In the genomic region with DNA sequence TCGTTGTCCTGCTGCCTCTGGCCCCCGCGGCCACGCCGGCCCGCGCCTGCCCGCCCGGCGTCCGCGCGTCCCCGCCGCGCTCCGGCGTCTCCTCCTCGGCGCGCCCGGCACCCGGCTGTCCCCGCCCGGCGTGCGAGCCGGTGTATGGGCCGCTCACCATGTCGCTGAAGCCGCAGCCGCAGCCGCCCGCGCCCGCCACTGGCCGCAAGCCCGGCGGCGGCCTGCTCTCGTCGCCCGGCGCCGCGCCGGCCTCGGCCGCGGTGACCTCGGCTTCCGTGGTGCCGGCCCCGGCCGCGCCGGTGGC, we compare ENCODE assay signal across 8 mouse cellular contexts. TPM values are rescaled to one million over a fixed set of nuclear protein-coding genes. Genes with fewer than 3 reads are reported as not detected.
A peak's percentile ranks its signal among the peaks of the same experiment; 100 is the strongest.
DNase-seq lines count a peak whose midpoint lies in the region; ATAC-seq and TF ChIP-seq lines count a peak whose summit lies in the region.

No protein-coding gene starts in this region.

- no peaks in the 10 kb centered on the region for H3K9me3 ChIP-seq in heart, embryonic 12.5 days (replicated peaks)
- no peaks in the 10 kb centered on the region for H3K9me3 ChIP-seq in G1E (replicated peaks)

- peak overlapping the region; percentile 100 for H3K4me3 ChIP-seq in heart, embryonic 12.5 days
- H3K4me3 ChIP-seq in G1E (ENCODE audit: low read depth, low read length), result peak overlapping the region; percentile 90

- H3K36me3 ChIP-seq in heart, embryonic 12.5 days, result no peaks in the 10 kb centered on the region
- H3K36me3 ChIP-seq in G1E (replicated peaks), result peaks cover 21% of the 10 kb centered on the region

- no peaks in the 10 kb centered on the region for H3K27me3 ChIP-seq in heart, embryonic 12.5 days (replicated peaks)
- no peaks in the 10 kb centered on the region for H3K27me3 ChIP-seq in G1E (ENCODE audit: insufficient read depth, low read length)

- peak overlapping the region; percentile 99 for H3K9ac ChIP-seq in heart, embryonic 12.5 days

- DNase-seq in heart, postnatal 36 days, result no peak
- DNase-seq in G1E (ENCODE audit: low spot score), result no peak
- DNase-seq in heart, postnatal 25 days (ENCODE audit: low spot score), result peak; percentile 66
- no peak for DNase-seq in adrenal gland, postnatal 36 days
- no peak for DNase-seq in right cerebral cortex, adult 2 months (ENCODE audit: low spot score in 2 of 2)
- no peak for DNase-seq in right cerebral cortex, postnatal 14 days

- peak overlapping the region; percentile 99 for H3K27ac ChIP-seq in heart, embryonic 12.5 days (ENCODE audit: poor library complexity, severe bottlenecking)

- WGBS in heart, embryonic 12.5 days, result 15% methylated on average over 57 of the region's 57 CpGs

- peaks cover 33% of the 10 kb centered on the region for H3K4me1 ChIP-seq in heart, embryonic 12.5 days (replicated peaks)
- peaks cover 40% of the 10 kb centered on the region for H3K4me1 ChIP-seq in G1E (ENCODE audit: insufficient read depth, low read depth, low read length)

- intact Hi-C loops in heart, postnatal 36 days (cut with DNase I), result loop anchor here (2.0 to 10.0 kb wide), 3 partner anchors 51 to 443 kb away; a partner anchor contains a TSS
- intact Hi-C loops in heart, postnatal 25 days (cut with DNase I), result loop anchor here (5.0 kb wide), 3 partner anchors 50 to 130 kb away; a partner anchor contains a TSS

- no peak for TF ChIP-seq CTCF in G1E (IDR thresholded peaks at IDR 0.05; ENCODE audit: low read depth, low read length)

- H3K4me2 ChIP-seq in heart, embryonic 12.5 days, result peak overlapping the region; percentile 81

- peak; percentile 59 for ATAC-seq in heart, embryonic 12.5 days (ENCODE audit: insufficient number of reproducible peaks, low FRiP score)
- ATAC-seq in G1E (ENCODE audit: extremely low read depth, insufficient number of reproducible peaks, low FRiP score, poor library complexity, severe bottlenecking), result no peak
- 0 out of 2 replicates have a peak, but pooled peaks have one; percentile 3 for ATAC-seq in megakaryocyte progenitor cell, adult 5-6 weeks (replicated peaks; ENCODE audit: poor library complexity)

RNA-seq across cellular contexts. Expression of a gene that starts 0.7 kb away (rescaled TPM):
- polyA plus RNA-seq in heart, embryonic 12.5 days (2016; fragmentation: Nextera tagmentation; extraction: Ambion mirVana), result 82.4 and 83.2 TPM in 2 replicates
- 100 to 1,000 TPM; 138 to 149 TPM for total RNA-seq in heart, postnatal 36 days (2021)
- total RNA-seq in G1E (2014; fragmentation: Nextera tagmentation), result 132 and 151 TPM in 2 replicates
- 30.0 and 38.0 TPM in 2 replicates for total RNA-seq in G1E (2017)
- polyA plus RNA-seq in G1E (2012), result 42.3 and 57.5 TPM in 2 replicates
- total RNA-seq in heart, postnatal 25 days (2021), result 100 to 1,000 TPM; 148 to 159 TPM
- total RNA-seq in megakaryocyte progenitor cell, adult 5-6 weeks (2015), result 67.4 and 85.0 TPM in 2 replicates
- 30.1 and 49.8 TPM in 2 replicates for total RNA-seq in megakaryocyte progenitor cell, adult 5-6 weeks (2017)
- total RNA-seq in adrenal gland, postnatal 36 days (2021), result 100 to 1,000 TPM; 158 to 166 TPM

RNA-seq across cellular contexts. Expression of a gene that starts 51.5 kb away (rescaled TPM):
- polyA plus RNA-seq in heart, embryonic 12.5 days (2016; fragmentation: Nextera tagmentation; extraction: Ambion mirVana), result 32.8 and 34.8 TPM in 2 replicates
- total RNA-seq in heart, postnatal 36 days (2021), result 10 to 100 TPM; 29.8 to 31.9 TPM
- total RNA-seq in G1E (2014; fragmentation: Nextera tagmentation) (29.9 and 30.0 TPM in 2 replicates), G1E (2017) (63.4 and 70.1 TPM in 2 replicates)
- polyA plus RNA-seq in G1E (2012), result 10.6 and 12.8 TPM in 2 replicates
- total RNA-seq in heart, postnatal 25 days (2021), result 10 to 100 TPM; 26.7 to 27.0 TPM
- total RNA-seq in megakaryocyte progenitor cell, adult 5-6 weeks (2015), result 18.2 and 26.3 TPM in 2 replicates
- 42.6 and 51.3 TPM in 2 replicates for total RNA-seq in megakaryocyte progenitor cell, adult 5-6 weeks (2017)
- 10 to 100 TPM; 51.4 to 52.2 TPM for total RNA-seq in adrenal gland, postnatal 36 days (2021)

RNA-seq across cellular contexts. Expression of a gene that starts 51.6 kb away (rescaled TPM):
- 1.4 and 1.5 TPM in 2 replicates for polyA plus RNA-seq in heart, embryonic 12.5 days (2016; fragmentation: Nextera tagmentation; extraction: Ambion mirVana)
- total RNA-seq in heart, postnatal 36 days (2021), result 10 to 100 TPM; 19.8 to 23.8 TPM
- 10.3 and 17.3 TPM in 2 replicates for total RNA-seq in G1E (2014; fragmentation: Nextera tagmentation)
- 5.6 and 7.4 TPM in 2 replicates for total RNA-seq in G1E (2017)
- polyA plus RNA-seq in G1E (2012), result 4.4 and 7.2 TPM in 2 replicates
- total RNA-seq in heart, postnatal 25 days (2021), result 10 to 100 TPM; 18.6 to 21.7 TPM
- 2.2 and 3.0 TPM in 2 replicates for total RNA-seq in megakaryocyte progenitor cell, adult 5-6 weeks (2015)
- 2.1 and 2.4 TPM in 2 replicates for total RNA-seq in megakaryocyte progenitor cell, adult 5-6 weeks (2017)
- total RNA-seq in adrenal gland, postnatal 36 days (2021), result 10 to 100 TPM; 18.2 to 25.6 TPM
